Mouse (Mus musculus) bone marrow, adult 2 months (tissue): ENCODE results near the gene Stag1.
"Not testable (repeated sequence)": the region's sequence is repeated elsewhere in the genome, so short reads cannot be mapped to it uniquely, and the experiment has no call there.

Source experiments
- CTCF ChIP-seq: fragments of 200-500 bp; IDR thresholded peaks from 2 replicates; pipeline ENCODE4 v1.5.1; 2011; ENCODE audit warnings: low read length, control low read depth; ENCODE audit not compliant: control insufficient read depth, insufficient read depth
- POLR2A ChIP-seq: fragments of 200-500 bp; IDR thresholded peaks from 2 replicates; pipeline ENCODE4 v1.6.1; 2011; ENCODE audit warnings: low read depth, mild to moderate bottlenecking, control low read depth, low read length, borderline replicate concordance; ENCODE audit not compliant: control insufficient read depth

DNA sequence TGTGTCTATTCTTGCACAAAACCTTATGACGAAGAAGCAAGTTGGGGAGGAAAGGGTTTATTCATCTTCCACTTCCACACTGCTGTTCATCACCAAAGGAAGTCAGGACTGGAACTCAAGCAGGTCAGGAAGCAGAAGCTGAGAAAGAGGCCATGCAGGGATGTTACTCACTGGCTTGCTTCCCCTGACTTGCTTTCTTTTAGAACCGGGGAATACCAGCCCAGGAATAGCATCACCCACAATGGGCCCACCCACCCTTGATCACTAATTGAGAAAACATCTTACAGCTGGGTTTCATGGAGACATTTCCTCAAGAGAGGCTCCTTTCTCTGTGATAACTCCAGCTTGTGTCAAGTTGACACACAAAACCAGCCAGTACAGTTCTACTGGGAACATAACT, 179.6 kb downstream of the Stag1 start:
- TF ChIP-seq CTCF, POLR2A: not testable (repeated sequence)
